Mouse (Mus musculus) Patski (cell line): ENCODE results near the gene Cops6. TPM values are rescaled to one million over a fixed set of nuclear protein-coding genes. Genes with fewer than 3 reads are reported as not detected.

Experiments used
- ATAC-seq: fragments of 100-300 bp; one replicate; pipeline ENCODE4 v1.8.0; 2021
- CTCF ChIA-PET: fragments of 350-600 bp; sonication (Branson Sonifier 250); formaldehyde crosslinking; loops from one replicate; lab custom pipeline; 2022; ENCODE audit warnings: inconsistent platforms; lab: Charles Lee
- POLR2A ChIA-PET: fragments of 350-600 bp; sonication (Branson Sonifier 250); formaldehyde crosslinking; loops from one replicate; lab custom pipeline; 2022; ENCODE audit warnings: antibody characterized with exemption, inconsistent platforms; lab: Charles Lee
- DNase-seq: peaks from one replicate; pipeline ENCODE4 v3.0.0-alpha.2; 2011; ENCODE audit warnings: low read depth, low spot score
- H3K27me3 ChIP-seq: fragments of 371-371 bp; one replicate; pipeline ENCODE4 v1.5.1; 2021
- CTCF ChIP-seq: fragments of 100-300 bp; IDR thresholded peaks from one replicate; pipeline ENCODE4 v1.5.1; 2021
- in situ Hi-C: fragments of 300-500 bp; cut with MboI; formaldehyde crosslinking; loops from 3 replicates; pipeline ENCODE4 v1.11.1; 2018; ENCODE audit warnings: low pct_unique_long_range_greater_than_20kb, mixed read lengths
- polyA plus RNA-seq: library from polyadenylated mRNA; unstranded; gene quantifications from one replicate; pipeline ENCODE4 v1.2.3, GENCODE M21; 2021

Gene Cops6
- polyA plus RNA-seq, result 274 TPM

DNA sequence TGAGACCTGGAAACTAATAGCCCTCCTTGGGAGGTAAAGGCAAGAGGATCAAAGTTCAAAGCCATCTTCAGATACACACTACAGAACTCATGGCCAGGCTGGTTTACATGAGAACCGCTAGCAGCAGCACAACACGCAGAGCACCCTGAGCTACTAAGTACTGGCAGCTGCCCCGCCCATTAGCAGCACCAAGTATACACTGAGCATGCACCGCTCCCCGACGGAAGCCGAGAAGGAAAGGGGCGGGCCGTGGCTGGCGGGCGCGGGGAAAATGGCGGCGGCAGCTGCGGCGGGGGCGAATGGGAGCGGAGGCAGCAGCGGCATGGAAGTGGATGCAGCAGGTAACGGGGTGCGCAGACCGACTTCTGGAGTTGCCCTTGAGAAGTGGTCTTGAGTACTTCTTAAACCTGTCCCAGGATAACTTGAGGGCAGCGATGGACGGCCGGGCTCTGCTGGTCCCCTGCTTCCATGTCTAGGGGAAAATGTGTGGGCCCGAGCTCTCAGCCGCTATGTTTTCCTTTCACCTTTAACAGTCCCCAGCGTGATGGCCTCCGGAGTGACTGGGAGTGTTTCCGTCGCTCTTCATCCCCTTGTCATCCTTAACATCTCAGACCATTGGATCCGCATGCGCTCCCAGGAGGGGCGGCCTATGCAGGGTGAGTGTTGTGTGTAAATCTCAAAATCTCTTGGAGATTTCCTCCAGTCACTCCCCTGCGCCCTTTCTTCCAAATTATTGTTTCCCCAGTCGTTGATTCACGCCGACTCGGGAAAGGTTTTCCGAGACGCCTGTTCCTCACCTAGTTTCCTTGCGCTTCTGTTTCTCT lies at the start of gene Cops6:
Gene Cops6, plus strand, starts transcription at position 230 of the 824 bp plus-strand sequence.
- in situ Hi-C loops, result loop anchor here (10.0 kb wide), 1 partner anchor 376 kb away; the partner anchor contains the start of genes Mepce and Zcwpw1
- H3K27me3 ChIP-seq, result no peaks in the 10 kb centered on the region
- DNase-seq, result no peak
- ChIA-PET POLR2A (interaction anchor here (3.4 kb wide), 1 partner anchor 9 kb away, joined by 14 read pairs; no protein-coding TSS in a partner anchor), CTCF (interaction anchor here (1.1 to 1.8 kb wide), 2 partner anchors 9 to 65 kb away, joined by 3 to 6 read pairs; no protein-coding TSS in a partner anchor)
- peak; percentile 87 for ATAC-seq
- TF ChIP-seq CTCF, result no peak

DNA sequence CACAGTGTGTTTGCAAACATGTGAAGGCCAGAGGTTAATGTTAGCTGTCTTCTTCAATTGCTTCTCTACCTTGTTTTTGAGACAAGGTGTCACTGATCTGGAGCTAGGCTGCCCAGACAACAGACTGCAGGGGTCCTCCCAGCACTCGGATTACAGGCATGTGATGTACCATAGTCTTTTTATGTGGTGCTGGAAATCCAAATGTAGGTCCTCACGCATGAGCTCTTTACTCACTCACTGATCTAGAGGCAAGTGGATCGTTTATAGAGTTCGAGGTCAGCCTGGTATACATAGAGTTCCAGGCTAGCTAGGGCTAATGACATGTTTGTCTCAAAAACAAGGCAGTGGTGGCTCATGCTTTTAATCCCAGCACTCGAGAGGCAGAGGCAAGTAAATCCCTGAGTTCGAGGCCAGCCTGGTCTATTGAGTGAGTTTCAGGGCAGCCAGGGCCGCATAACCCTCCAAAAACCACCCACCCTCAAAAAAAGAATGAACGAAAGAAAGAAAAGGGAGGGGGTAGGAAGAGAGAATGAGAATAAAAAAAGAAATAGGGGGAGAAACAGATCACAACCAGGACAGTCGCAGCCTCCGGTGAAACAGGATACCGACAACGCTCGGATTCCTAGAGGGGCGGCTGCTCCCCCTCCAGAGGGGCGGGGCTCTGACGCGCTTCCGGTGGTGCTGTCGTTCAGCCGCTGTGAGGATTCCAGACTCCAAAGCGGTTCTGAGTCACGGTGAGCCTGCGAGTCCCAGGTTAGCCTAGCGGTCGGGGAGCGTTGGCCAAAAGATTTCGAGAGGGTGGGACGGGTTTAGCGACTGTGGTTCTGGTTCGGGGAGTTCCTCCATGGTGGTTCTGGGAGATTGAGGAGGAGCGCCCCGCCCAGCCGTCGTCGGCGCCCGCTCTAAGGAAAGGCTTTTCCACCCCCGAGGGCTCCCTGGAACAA lies 44.3 kb upstream of the Cops6 start, which contains the start of gene Zscan21:
Gene Zscan21, plus strand, starts transcription at position 649 of the 944 bp plus-strand sequence.
- POLR2A ChIA-PET, result interaction anchor here (0.8 kb wide), 1 partner anchor 28 kb away, joined by 4 read pairs; no protein-coding TSS in a partner anchor
- CTCF ChIA-PET, result no interaction called here
- peak; percentile 94 for ATAC-seq
- no peaks in the 10 kb centered on the region for H3K27me3 ChIP-seq
- DNase-seq, result peak; percentile 93
- no peak for TF ChIP-seq CTCF
- in situ Hi-C loops, result no loop called here

DNA sequence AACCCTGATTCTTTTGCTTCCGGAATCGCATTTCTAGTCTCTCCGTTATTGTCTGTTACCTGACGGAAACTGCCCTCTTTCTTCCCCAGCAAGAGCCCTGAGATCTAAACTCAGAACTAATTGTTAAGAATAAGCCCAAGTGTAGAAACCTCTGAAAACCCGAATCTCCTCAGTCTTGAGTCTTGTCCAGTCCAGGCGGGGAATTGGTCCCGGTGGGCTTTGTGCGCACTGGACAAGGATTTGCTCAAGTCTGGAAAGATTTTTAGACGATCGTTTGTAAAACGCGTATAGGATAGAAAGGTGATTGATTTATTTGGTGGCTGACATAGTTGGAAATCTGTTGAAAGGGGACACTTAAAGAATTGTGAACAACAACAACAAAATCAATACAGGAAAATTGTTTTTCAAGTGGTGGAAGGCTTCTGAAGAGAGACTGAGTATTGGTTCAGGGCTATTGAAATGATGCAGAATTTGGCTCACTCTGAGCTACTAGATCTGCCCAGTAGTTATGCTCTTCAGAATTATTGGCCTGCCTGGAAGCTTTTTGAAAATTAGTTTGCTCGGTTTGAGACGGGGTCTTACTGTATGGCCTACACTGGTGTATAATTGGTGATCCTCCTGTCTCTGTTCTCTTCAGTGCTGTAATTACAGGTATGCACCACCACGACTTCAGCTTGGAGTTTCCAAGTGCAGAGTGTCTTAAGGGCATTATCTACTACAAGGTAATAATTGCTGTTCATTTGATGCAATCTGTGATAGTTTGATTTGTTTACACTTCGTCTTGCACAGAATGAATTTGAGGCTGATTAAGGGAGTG lies 43.5 kb upstream of the Cops6 start:
- ChIA-PET CTCF (interaction anchor here (0.8 to 1.8 kb wide), 4 partner anchors 14 to 25 kb away, joined by 3 to 6 read pairs (median 4); no protein-coding TSS in a partner anchor), POLR2A (interaction anchor here (0.5 to 1.0 kb wide), 2 partner anchors 11 to 70 kb away, joined by 3 to 5 read pairs; partner anchors contain the start of genes Cnpy4 and Taf6)
- TF ChIP-seq CTCF, result peak; percentile 4
- ATAC-seq (peak; percentile 18), DNase-seq (no peak)
- H3K27me3 ChIP-seq, result no peaks in the 10 kb centered on the region
- in situ Hi-C loops, result no loop called here

DNA sequence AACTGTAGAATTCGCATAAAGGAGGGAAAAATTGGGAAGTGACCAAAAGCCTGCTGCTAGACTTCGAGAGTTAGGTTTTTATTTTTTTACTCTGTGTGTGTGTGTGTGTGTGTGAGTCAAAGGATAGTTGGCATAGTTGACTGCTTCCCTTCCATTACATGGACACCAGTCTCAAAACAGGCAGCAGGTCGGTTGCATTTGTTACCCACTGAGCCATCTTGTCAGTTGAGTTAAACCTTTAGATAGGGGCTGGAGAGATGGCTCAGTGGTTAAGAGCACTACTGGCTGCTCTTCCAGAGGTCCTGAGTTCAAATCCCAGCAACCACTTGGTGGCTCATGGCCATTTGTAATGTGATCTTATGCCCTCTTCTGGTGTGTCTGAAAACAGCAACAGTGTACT lies 42.8 kb upstream of the Cops6 start:
- ATAC-seq (no peak), DNase-seq (no peak)
- in situ Hi-C loops, result no loop called here
- no peaks in the 10 kb centered on the region for H3K27me3 ChIP-seq
- ChIA-PET CTCF (interaction anchor here (0.8 to 1.8 kb wide), 5 partner anchors 13 to 28 kb away, joined by 3 to 6 read pairs (median 4); no protein-coding TSS in a partner anchor), POLR2A (interaction anchor here (0.7 to 1.0 kb wide), 3 partner anchors 10 to 1226 kb away, joined by 3 to 5 read pairs (median 5); no protein-coding TSS in a partner anchor)
- TF ChIP-seq CTCF, result peak; percentile 58

DNA sequence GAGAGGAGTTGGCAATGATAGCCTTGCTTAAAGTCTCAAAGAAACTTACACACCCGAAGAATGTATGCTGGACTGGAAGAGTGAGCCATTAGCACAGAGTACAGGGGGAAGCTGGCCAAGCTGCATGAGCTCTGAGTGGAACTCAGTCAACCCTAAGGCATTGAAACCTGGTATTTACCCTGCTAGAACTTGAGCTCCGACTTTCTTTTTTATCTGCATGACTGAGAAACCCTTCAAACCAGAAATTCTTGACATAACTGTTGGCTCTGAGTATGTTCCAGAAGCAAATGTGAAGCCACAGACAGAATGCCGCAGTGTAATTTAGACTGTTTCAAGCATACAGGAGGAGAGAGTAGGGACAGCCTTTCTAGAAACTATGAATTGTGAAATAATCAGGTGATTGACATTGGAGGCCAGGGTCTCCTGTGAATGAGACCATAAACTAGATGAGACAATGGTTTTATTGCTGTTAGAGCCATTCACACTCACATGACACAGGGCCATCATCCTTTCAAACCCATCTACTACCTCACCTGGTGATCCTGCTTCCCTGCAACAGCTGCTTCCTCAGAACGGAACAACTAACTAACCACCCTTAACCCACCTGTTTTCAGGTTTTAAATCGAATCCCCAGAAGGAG lies 28.3 kb upstream of the Cops6 start:
- ChIA-PET CTCF (interaction anchor here (1.4 to 2.3 kb wide), 2 partner anchors 9 to 14 kb away, joined by 5 to 6 read pairs; no protein-coding TSS in a partner anchor), POLR2A (interaction anchor here (0.5 to 1.6 kb wide), 2 partner anchors 14 to 46 kb away, joined by 3 to 5 read pairs; no protein-coding TSS in a partner anchor)
- no peak for TF ChIP-seq CTCF
- in situ Hi-C loops, result no loop called here
- ATAC-seq (peak; percentile 96), DNase-seq (peak; percentile 95)
- no peaks in the 10 kb centered on the region for H3K27me3 ChIP-seq

DNA sequence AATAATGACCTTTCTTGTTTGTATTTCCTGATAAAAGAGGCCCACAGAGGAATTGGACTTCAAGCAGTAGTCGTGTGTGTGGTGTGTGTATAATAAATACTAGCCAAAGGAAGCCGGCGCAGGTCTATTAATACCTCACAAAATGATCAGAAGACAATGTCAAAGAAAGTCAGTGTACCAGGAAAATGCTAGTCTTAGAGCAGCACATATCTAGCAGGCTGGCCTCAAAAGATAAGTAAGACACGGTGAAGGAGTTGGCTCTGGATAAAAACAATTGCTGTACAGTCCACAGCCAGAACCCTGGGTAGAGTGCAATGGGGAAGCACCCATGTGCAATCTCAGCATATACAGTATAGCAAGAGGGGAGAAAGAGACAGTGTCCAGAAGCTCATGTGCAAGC lies 23.6 kb upstream of the Cops6 start:
- ChIA-PET POLR2A (interaction anchor here (0.7 to 1.6 kb wide), 3 partner anchors 27 to 227 kb away, joined by 3 to 4 read pairs (median 4); no protein-coding TSS in a partner anchor), CTCF (interaction anchor here (0.7 to 3.0 kb wide), 5 partner anchors 9 to 50 kb away, joined by 3 to 11 read pairs (median 5); no protein-coding TSS in a partner anchor)
- H3K27me3 ChIP-seq, result no peaks in the 10 kb centered on the region
- no peak for ATAC-seq
- in situ Hi-C loops, result loop anchor here (5.0 kb wide), 2 partner anchors 50 to 245 kb away; partner anchors contain the start of gene Zkscan1
- no peak for TF ChIP-seq CTCF
- DNase-seq, result no peak

DNA sequence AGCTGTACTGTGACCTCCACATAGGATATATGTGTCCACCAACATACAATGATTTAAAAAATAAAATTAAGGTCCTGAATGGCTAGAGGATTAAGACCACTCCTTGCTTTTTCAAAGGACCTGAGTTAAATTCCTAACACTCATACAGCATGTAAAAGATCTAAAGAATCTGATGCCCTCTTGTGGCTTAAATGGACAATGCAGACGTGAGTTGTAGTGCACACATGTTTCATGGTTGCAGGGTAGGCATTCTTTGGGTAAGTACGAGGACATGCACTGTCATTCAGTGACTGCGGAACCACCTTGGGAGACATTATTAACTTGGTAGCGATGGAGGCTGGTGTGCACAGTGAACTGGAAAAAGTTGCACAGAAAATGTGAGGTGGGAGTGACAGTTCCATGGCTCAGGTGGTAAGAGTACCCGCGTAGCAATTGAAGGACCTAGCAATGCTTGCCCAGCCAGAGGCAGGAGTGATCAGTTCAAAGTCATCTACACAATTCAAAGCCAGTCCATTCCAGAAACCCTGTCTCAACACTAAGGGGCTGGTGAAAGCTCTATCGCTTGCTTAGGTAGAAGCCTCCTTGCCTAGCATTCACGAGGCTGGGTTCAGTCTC lies 22.8 kb upstream of the Cops6 start:
- no peaks in the 10 kb centered on the region for H3K27me3 ChIP-seq
- ChIA-PET CTCF (interaction anchor here (0.9 to 3.0 kb wide), 6 partner anchors 10 to 252 kb away, joined by 3 to 11 read pairs (median 4); no protein-coding TSS in a partner anchor), POLR2A (interaction anchor here (0.8 to 1.6 kb wide), 2 partner anchors 28 to 228 kb away, joined by 3 to 4 read pairs; no protein-coding TSS in a partner anchor)
- in situ Hi-C loops, result loop anchor here (5.0 kb wide), 2 partner anchors 51 to 246 kb away; partner anchors contain the start of gene Zkscan1
- peak; percentile 78 for TF ChIP-seq CTCF
- no peak for DNase-seq
- peak; percentile 78 for ATAC-seq

DNA sequence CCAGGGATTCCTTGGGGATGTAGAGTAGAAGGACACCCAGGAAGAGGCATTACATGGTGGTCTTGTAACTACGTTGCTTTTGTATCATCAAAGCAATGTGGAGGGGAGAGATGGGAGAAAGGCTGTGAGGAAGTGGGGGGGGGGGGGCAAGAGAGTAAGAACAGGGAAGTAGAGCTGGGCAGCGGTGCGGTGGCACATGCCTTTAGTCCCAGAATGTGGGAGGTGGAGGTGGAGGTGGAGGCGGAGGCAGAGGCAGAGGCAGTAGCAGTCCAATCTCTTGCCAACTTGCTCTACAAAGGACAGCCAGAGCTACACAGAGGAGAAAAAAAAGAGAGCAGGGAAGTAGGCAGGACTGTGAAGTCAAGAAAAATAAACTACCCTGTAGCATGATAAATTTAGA lies 22.3 kb upstream of the Cops6 start:
- ChIA-PET POLR2A (interaction anchor here (1.6 kb wide), 1 partner anchor 29 kb away, joined by 4 read pairs; no protein-coding TSS in a partner anchor), CTCF (interaction anchor here (1.1 to 3.0 kb wide), 4 partner anchors 10 to 253 kb away, joined by 3 to 11 read pairs (median 4); no protein-coding TSS in a partner anchor)
- H3K27me3 ChIP-seq, result no peaks in the 10 kb centered on the region
- ATAC-seq (no peak), DNase-seq (no peak)
- TF ChIP-seq CTCF, result no peak
- in situ Hi-C loops, result loop anchor here (5.0 kb wide), 2 partner anchors 51 to 246 kb away; partner anchors contain the start of gene Zkscan1
